17 mouse cellular contexts compared by ENCODE assay signal in genomic region chr6:21502921-21503320, GRCm38 (mm10).
"Had no signal": no experiment of that assay in that cellular context is flagged by ENCODE, and none has a peak within 500 bp of the region (broad histone marks: within the 10 kb centered on the region; RNA-seq: fewer than 3 reads in every experiment).

No protein-coding gene starts in this region.

- H3K9ac ChIP-seq: lung, embryonic 15.5 days; midbrain, embryonic 13.5 days; midbrain, embryonic 15.5 days; neural tube, embryonic 12.5 days; stomach, embryonic 15.5 days had no signal

- H3K4me3 ChIP-seq: lung, embryonic 15.5 days; megakaryocyte, embryonic 14.5 days; midbrain, embryonic 13.5 days; midbrain, embryonic 15.5 days; neural tube, embryonic 12.5 days; stomach, embryonic 15.5 days had no signal

- H3K27me3 ChIP-seq: lung, embryonic 15.5 days; megakaryocyte, embryonic 14.5 days; midbrain, embryonic 13.5 days; midbrain, embryonic 15.5 days; neural tube, embryonic 12.5 days; stomach, embryonic 15.5 days had no signal

- H3K4me1 ChIP-seq: lung, embryonic 15.5 days; megakaryocyte, embryonic 14.5 days; midbrain, embryonic 13.5 days; midbrain, embryonic 15.5 days; neural tube, embryonic 12.5 days; stomach, embryonic 15.5 days had no signal

- H3K27ac ChIP-seq: lung, embryonic 15.5 days; macrophage; midbrain, embryonic 13.5 days; midbrain, embryonic 15.5 days; neural tube, embryonic 12.5 days; stomach, embryonic 15.5 days; stomach, postnatal 0 days had no signal

- H3K36me3 ChIP-seq: lung, embryonic 15.5 days; midbrain, embryonic 13.5 days; midbrain, embryonic 15.5 days; neural tube, embryonic 12.5 days; stomach, embryonic 15.5 days had no signal

- H3K9me3 ChIP-seq: lung, embryonic 15.5 days; megakaryocyte, embryonic 14.5 days; midbrain, embryonic 13.5 days; midbrain, embryonic 15.5 days; neural tube, embryonic 12.5 days; stomach, embryonic 15.5 days had no signal

- H3K4me2 ChIP-seq: lung, embryonic 15.5 days; midbrain, embryonic 11.5 days; midbrain, embryonic 13.5 days; midbrain, embryonic 15.5 days; neural tube, embryonic 12.5 days; stomach, embryonic 15.5 days had no signal

- ATAC-seq: lung, postnatal 0 days; midbrain, embryonic 13.5 days; midbrain, embryonic 15.5 days had no signal

- DNase-seq: lung, adult 2 months; lung, postnatal 14 days; lung, postnatal 36 days; right cerebral cortex, postnatal 14 days; thymus, adult 2 months; thymus, postnatal 14 days; thymus, postnatal 36 days had no signal
